Mouse (Mus musculus) kidney, adult 11 months (tissue): ENCODE results near the gene Gpank1.

ENCODE experiments used
- DNase-seq: peaks from one replicate; pipeline ENCODE4 v3.0.0; 2022

The Gpank1 gene

DNA sequence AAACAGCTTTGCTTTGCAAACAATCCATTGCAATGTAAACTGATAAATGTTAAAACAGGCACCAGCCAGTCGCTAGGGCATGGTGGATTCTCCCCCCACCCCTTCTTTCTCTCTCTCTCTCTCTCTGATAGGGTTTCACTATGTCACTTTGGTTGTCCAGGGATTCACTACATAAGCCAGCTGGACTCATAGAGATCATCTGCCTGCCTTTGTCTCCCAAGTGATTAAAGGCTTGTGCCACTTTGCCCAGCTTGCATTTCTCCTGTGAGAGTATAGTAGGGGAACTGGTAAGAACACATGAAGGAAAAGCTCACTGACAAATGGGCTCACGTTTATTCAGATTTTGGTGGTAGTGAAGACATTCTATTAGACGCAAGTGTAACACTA lies 10.9 kb downstream of the Gpank1 start:
- DNase-seq, result no peak

DNA sequence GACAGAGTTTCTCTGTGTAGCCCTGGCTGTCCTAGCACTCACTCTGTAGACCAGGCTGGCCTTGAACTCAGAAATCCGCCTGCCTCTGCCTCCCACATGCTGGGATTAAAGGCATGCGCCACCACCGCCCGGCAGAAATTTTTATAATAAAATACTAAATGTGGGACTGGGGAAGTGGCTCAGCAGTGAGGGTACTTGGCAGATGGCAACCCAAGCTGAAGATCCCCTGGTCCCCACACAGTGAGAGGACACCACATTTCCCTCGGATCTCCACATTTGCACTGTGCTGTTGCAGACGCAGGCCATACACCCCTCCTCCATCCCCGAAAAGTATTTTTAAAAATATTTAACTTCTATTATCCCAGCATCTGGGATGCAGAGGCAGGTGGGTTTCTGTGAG lies 12.3 kb downstream of the Gpank1 start:
- DNase-seq, result no peak

- DNase-seq, result peak; percentile 93
These were observed 13.7 kb downstream of the Gpank1 start, which contains the start of gene Bag6 for GRCm38 (mm10) chr17:35134801-35135590. Gene Bag6, plus strand, starts transcription at chr17:35135178.

GRCm38 (mm10) chr17:35135591-35136320 lies 14.5 kb downstream of the Gpank1 start:
- no peak for DNase-seq

DNA sequence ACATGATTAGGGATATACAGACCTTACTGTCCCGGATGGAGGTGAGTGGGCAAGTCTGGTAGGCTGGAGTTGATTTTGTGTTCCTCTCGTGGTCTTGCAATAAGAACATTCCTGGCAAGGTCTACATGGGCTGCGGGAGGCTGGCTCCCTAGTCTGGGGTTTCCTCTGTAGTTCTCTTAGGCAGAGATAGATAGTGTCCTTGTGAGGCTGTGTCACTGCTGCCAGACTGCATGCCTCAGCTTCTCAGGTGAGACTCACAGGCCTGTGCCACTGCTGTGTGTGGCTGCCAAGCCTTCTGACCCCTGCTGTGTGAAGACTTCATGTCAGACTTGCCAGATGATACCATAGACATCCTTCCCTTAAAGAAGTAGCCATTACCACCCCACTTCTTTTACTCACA lies 18.0 kb downstream of the Gpank1 start:
- no peak for DNase-seq

DNA sequence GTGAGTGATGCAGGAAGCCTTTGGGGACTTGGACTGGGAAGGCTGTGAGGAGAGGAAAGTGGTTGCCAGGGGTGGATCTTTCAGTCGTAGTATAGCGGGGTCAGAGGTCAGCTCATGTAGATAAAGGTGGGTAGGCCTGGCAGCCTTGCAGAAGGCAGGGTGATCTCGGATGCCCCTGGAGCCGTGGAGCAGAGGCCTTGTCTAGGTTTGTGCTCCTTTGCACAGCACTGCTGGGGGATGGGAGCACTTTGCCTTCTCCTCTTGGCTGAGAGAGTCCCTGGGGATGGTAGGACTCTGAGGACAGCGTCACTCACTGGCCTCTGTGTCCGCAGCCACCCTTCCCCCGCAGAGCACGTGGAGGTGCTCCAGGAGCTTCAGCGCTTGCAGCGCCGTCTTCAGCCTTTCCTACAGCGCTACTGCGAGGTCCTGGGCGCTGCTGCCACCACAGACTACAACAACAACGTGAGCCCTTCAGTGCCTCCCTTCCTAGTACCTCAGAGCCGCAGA lies 19.3 kb downstream of the Gpank1 start:
- no peak for DNase-seq

- no peak for DNase-seq
These were observed 20.7 kb downstream of the Gpank1 start for GRCm38 (mm10) chr17:35141971-35142370.

DNA sequence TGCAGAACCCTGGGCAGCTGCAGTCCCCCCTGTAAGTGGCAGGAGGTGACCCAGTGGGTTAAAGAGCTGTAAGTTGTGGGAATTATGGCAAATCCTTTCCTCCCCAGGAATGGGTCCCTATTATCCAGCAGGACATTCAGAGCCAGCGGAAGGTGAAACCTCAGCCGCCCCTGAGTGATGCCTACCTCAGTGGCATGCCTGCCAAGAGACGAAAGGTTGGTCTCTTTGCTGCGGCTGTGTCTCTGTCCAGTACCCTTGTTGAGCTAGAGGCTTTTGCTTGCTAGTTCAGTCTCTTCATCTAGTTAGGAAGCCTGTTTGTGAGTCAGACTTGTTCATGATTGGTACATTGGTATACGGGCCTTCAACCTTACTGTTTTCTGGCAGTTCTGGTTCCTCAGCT lies 24.9 kb downstream of the Gpank1 start:
- DNase-seq, result no peak

DNA sequence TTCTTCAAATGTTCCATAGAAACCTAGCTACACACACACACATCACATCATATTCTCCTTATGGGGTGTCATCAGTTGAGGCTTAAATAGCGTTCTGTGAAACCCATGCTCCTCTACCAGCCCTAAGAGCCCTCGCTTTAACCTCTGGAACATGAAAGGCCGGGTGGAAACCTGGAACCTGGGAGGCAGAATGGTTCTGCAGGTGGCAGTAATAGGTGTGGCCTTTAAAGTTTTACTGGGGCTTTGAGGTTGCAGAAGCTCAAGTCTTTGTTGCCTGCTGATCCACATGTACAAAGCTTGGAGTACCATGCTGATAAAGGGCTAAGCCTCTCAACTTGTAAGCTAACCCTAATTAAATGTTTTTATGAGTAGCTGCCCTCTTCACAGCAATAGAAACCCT lies 26.1 kb downstream of the Gpank1 start:
- DNase-seq, result no peak

DNA sequence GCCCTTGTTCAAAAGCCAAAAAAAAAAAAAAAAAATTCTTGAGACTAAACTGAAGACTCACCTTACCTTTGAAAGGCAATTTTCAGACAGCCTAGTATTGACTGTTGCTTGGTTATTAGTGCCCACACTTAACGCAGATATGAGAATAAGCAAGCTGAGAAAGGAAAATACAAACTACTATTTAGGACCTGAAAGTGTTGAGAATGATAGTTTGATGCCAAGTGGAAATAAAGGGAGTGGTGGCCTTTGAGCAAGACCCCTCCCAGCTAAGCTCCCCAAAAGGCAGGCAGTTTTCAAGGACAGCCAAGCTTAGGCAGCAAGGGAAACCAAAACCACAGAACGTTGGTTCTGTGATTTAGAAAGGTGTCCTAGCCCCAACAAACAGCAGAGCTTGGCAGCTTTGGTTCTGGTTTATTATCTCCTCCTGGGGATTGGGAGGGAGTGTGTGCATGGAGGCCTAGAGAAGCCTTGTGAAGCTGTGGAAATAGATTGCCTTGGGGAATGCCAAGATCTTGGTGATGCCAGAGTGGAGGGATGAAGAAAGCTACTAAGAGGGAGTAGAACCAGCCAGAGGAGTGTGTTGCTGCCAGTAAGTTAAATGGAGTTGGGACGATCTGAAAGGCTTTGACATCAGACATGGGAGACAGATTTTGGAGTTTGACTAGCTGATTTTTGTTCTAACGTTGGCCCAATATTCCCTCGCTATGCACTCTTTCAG lies 26.8 kb downstream of the Gpank1 start:
- DNase-seq, result no peak

- peak; percentile 50 for DNase-seq
These were observed 30.9 kb downstream of the Gpank1 start for GRCm38 (mm10) chr17:35152121-35152520.

GRCm38 (mm10) chr17:35153077-35153476 lies 31.8 kb downstream of the Gpank1 start:
- no peak for DNase-seq

- no peak for DNase-seq
These were observed 32.7 kb downstream of the Gpank1 start for GRCm38 (mm10) chr17:35153931-35154330.

DNA sequence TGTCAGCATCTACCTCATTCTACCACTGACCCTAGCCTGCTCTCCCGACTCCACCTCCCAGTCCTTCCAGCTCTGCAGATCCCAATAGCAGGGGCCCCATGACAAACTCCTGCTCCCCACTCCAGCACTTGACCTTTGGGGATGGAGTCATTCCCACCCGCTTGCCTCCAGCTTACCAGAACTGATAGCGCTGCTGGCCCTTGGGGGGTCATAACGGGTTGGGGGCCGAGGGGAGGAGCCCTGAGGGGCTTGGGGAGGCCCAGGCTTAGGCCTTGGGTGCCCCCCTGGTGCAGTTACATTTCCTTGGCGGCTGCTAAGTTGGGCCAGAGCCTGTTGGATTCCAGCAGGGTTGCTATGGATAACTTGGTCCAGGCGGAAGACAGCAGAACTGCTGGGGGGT lies 33.4 kb downstream of the Gpank1 start:
- DNase-seq, result no peak

DNA sequence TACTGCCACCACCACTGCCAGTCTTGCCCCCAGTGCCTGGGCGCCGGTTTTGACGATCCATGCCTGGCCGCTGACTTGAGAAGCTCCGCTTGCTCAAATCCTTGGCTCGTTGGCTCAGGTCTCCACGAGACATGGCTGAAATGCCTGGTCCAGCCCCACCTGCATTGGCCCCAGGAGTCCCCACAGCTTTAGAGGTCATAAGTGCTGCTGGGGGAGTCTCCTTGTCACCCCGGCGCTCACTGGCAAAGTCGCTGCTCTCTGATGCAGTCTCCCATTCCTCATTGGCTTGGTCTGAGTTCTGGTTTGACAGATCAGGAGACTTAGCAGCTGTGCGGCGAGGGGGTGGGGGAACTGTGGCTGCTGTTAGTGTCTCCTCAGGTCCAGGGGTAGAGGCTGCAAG lies 34.2 kb downstream of the Gpank1 start:
- DNase-seq, result no peak

- no peak for DNase-seq
These were observed 35.4 kb downstream of the Gpank1 start for GRCm38 (mm10) chr17:35156461-35157200.

DNA sequence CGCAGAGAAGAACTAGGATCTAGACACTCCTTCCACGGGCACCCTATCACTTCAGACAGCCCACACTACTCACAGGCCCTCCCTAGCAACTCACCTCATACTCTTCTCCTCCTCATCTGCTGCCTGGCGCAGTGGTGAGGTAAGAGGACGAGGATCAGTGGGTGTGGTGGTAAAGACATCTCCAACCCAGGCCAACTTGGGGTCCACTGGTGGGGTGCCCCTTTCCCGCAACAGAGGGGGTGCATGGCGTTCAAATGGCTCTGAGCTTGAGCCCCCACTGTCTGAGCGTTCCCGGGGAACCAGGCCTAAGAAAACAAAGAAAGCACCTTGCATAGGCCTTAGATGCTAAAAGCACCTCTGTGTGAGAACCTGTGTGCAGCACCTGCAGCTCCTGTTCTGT lies 36.0 kb downstream of the Gpank1 start:
- no peak for DNase-seq

GRCm38 (mm10) chr17:35157661-35158175 lies 36.5 kb downstream of the Gpank1 start:
- no peak for DNase-seq

- no peak for DNase-seq
These were observed 37.8 kb downstream of the Gpank1 start for GRCm38 (mm10) chr17:35158850-35159593.

DNA sequence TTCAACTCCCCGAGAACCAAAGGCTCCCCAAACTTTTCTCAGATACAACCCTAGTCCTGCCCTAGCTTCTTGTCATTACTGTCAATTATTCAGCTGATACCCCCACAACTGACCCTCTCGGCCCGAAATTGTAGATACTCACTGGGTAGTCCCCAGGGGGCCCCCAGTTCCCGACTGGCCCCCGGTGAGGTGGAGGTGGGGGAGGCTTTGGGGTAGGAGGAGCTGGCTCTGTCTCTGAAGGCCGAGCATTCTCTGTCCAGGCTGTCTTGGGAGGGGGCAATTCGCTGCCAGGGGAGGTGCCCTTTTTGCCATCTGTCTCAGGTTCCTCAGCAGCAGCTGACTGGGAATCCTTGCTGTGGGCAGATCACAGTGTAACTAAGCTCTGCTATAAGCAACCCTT lies 38.4 kb downstream of the Gpank1 start:
- DNase-seq, result no peak

- no peak for DNase-seq
These were observed 40.2 kb downstream of the Gpank1 start for GRCm38 (mm10) chr17:35161421-35161820.

GRCm38 (mm10) chr17:35162121-35162520 lies 40.9 kb downstream of the Gpank1 start:
- DNase-seq, result no peak
